Mouse (Mus musculus): ENCODE measurements around the gene Pam. TPM values are rescaled to one million over a fixed set of nuclear protein-coding genes. Genes with fewer than 3 reads are reported as not detected.
A peak's percentile ranks its signal among the peaks of the same experiment; 100 is the strongest.
"Not testable (repeated sequence)": the region's sequence is repeated elsewhere in the genome, so short reads cannot be mapped to it uniquely, and the experiment has no call there.

The Pam gene
- polyA plus RNA-seq, 1 experiment from 2014 or later: 23.8 TPM

- H3K27me3 ChIP-seq (ENCODE audit: control insufficient read depth, insufficient read depth, low read length): no peaks in the 10 kb centered on the region
- no peaks in the 10 kb centered on the region for H3K36me3 ChIP-seq (ENCODE audit: control insufficient read depth, insufficient read depth, low read length)
- H3K27ac ChIP-seq (ENCODE audit: low read depth, low read length): no peak overlapping the region
- WGBS: 84% methylated on average over 2 of the region's 2 CpGs
- no peaks in the 10 kb centered on the region for H3K4me1 ChIP-seq (replicated peaks; ENCODE audit: control insufficient read depth, insufficient read depth, low read length)
- ATAC-seq (ENCODE audit: low FRiP score) (no peak), DNase-seq (ENCODE audit: low spot score) (no peak)
- H3K4me2 ChIP-seq (replicated peaks; ENCODE audit: low read depth, low read length): peak overlapping the region; percentile 70; the same call in 1 of the 2 replicates
- no peak overlapping the region for H3K9ac ChIP-seq (ENCODE audit: low read depth, low read length)
- H3K4me3 ChIP-seq (ENCODE audit: low read depth, low read length): peak overlapping the region; percentile 13; the same call in 1 of the 2 replicates
- no peaks in the 10 kb centered on the region for H3K9me3 ChIP-seq (ENCODE audit: control insufficient read depth, low read length)
Observed at GRCm38 (mm10) chr1:97768089-97768488, 327.4 kb downstream of the Pam start.

- 86% methylated on average over 4 of the region's 4 CpGs for WGBS
- not testable (repeated sequence) for H3K9ac ChIP-seq (ENCODE audit: low read depth, low read length); H3K4me3 ChIP-seq (ENCODE audit: low read depth, low read length)
Observed at GRCm38 (mm10) chr1:97765712-97766111, 329.7 kb downstream of the Pam start.

GRCm38 (mm10) chr1:97761477-97761876, 334.0 kb downstream of the Pam start:
- ATAC-seq (ENCODE audit: low FRiP score): no peak

More at GRCm38 (mm10) chr1:97765712-97766111, 329.7 kb downstream of the Pam start:
- H3K27ac ChIP-seq (ENCODE audit: low read depth, low read length); H3K27me3 ChIP-seq (ENCODE audit: control insufficient read depth, insufficient read depth, low read length); H3K36me3 ChIP-seq (ENCODE audit: control insufficient read depth, insufficient read depth, low read length); DNase-seq (ENCODE audit: low spot score); H3K4me1 ChIP-seq (replicated peaks; ENCODE audit: control insufficient read depth, insufficient read depth, low read length); H3K4me2 ChIP-seq (replicated peaks; ENCODE audit: low read depth, low read length); ATAC-seq (ENCODE audit: low FRiP score); H3K9me3 ChIP-seq (ENCODE audit: control insufficient read depth, low read length): not testable (repeated sequence)

GRCm38 (mm10) chr1:97760598-97760997, 334.8 kb downstream of the Pam start:
- Histone ChIP-seq H3K27me3 (ENCODE audit: control insufficient read depth, insufficient read depth, low read length) (no peaks in the 10 kb centered on the region), H3K4me1 (replicated peaks; ENCODE audit: control insufficient read depth, insufficient read depth, low read length) (no peaks in the 10 kb centered on the region), H3K9me3 (ENCODE audit: control insufficient read depth, low read length) (no peaks in the 10 kb centered on the region), H3K4me2 (replicated peaks; ENCODE audit: low read depth, low read length) (no peak overlapping the region), H3K36me3 (ENCODE audit: control insufficient read depth, insufficient read depth, low read length) (no peaks in the 10 kb centered on the region), H3K9ac (ENCODE audit: low read depth, low read length) (no peak overlapping the region), H3K4me3 (ENCODE audit: low read depth, low read length) (no peak overlapping the region), H3K27ac (ENCODE audit: low read depth, low read length) (no peak overlapping the region)
- ATAC-seq (ENCODE audit: low FRiP score) (no peak), DNase-seq (ENCODE audit: low spot score) (no peak)
- WGBS: 69% methylated on average over 7 of the region's 7 CpGs

More at GRCm38 (mm10) chr1:97761477-97761876, 334.0 kb downstream of the Pam start:
- Histone ChIP-seq H3K27me3 (ENCODE audit: control insufficient read depth, insufficient read depth, low read length) (no peaks in the 10 kb centered on the region), H3K36me3 (ENCODE audit: control insufficient read depth, insufficient read depth, low read length) (no peaks in the 10 kb centered on the region), H3K9ac (ENCODE audit: low read depth, low read length) (no peak overlapping the region), H3K27ac (ENCODE audit: low read depth, low read length) (no peak overlapping the region), H3K4me1 (replicated peaks; ENCODE audit: control insufficient read depth, insufficient read depth, low read length) (no peaks in the 10 kb centered on the region), H3K4me3 (ENCODE audit: low read depth, low read length) (no peak overlapping the region), H3K9me3 (ENCODE audit: control insufficient read depth, low read length) (no peaks in the 10 kb centered on the region), H3K4me2 (replicated peaks; ENCODE audit: low read depth, low read length) (no peak overlapping the region)
- 74% methylated on average over 6 of the region's 6 CpGs for WGBS
- no peak for DNase-seq (ENCODE audit: low spot score)

GRCm38 (mm10) chr1:97759841-97760240, 335.6 kb downstream of the Pam start:
- Histone ChIP-seq H3K4me1 (replicated peaks; ENCODE audit: control insufficient read depth, insufficient read depth, low read length) (no peaks in the 10 kb centered on the region), H3K27ac (ENCODE audit: low read depth, low read length) (no peak overlapping the region), H3K9me3 (ENCODE audit: control insufficient read depth, low read length) (no peaks in the 10 kb centered on the region), H3K36me3 (ENCODE audit: control insufficient read depth, insufficient read depth, low read length) (no peaks in the 10 kb centered on the region), H3K4me2 (replicated peaks; ENCODE audit: low read depth, low read length) (no peak overlapping the region), H3K9ac (ENCODE audit: low read depth, low read length) (no peak overlapping the region), H3K4me3 (ENCODE audit: low read depth, low read length) (no peak overlapping the region), H3K27me3 (ENCODE audit: control insufficient read depth, insufficient read depth, low read length) (no peaks in the 10 kb centered on the region)
- no peak for DNase-seq (ENCODE audit: low spot score)
- no peak for ATAC-seq (ENCODE audit: low FRiP score)

- DNase-seq (ENCODE audit: low spot score): no peak
- Histone ChIP-seq H3K27me3 (ENCODE audit: control insufficient read depth, insufficient read depth, low read length) (no peaks in the 10 kb centered on the region), H3K9ac (ENCODE audit: low read depth, low read length) (no peak overlapping the region), H3K36me3 (ENCODE audit: control insufficient read depth, insufficient read depth, low read length) (0 out of 2 replicates have a peak, but pooled peaks cover 3% of the 10 kb centered on the region), H3K27ac (ENCODE audit: low read depth, low read length) (no peak overlapping the region), H3K9me3 (ENCODE audit: control insufficient read depth, low read length) (no peaks in the 10 kb centered on the region), H3K4me2 (replicated peaks; ENCODE audit: low read depth, low read length) (no peak overlapping the region), H3K4me1 (replicated peaks; ENCODE audit: control insufficient read depth, insufficient read depth, low read length) (no peaks in the 10 kb centered on the region), H3K4me3 (ENCODE audit: low read depth, low read length) (no peak overlapping the region)
- 77% methylated on average over 4 of the region's 4 CpGs for WGBS
- no peak for ATAC-seq (ENCODE audit: low FRiP score)
Observed at GRCm38 (mm10) chr1:97754392-97754791, 341.1 kb downstream of the Pam start.

GRCm38 (mm10) chr1:97753216-97753615, 342.2 kb downstream of the Pam start:
- Histone ChIP-seq H3K4me1 (replicated peaks; ENCODE audit: control insufficient read depth, insufficient read depth, low read length) (no peaks in the 10 kb centered on the region), H3K36me3 (ENCODE audit: control insufficient read depth, insufficient read depth, low read length) (0 out of 2 replicates have a peak, but pooled peaks cover 3% of the 10 kb centered on the region), H3K4me3 (ENCODE audit: low read depth, low read length) (no peak overlapping the region), H3K4me2 (replicated peaks; ENCODE audit: low read depth, low read length) (no peak overlapping the region), H3K27me3 (ENCODE audit: control insufficient read depth, insufficient read depth, low read length) (no peaks in the 10 kb centered on the region), H3K27ac (ENCODE audit: low read depth, low read length) (no peak overlapping the region), H3K9ac (ENCODE audit: low read depth, low read length) (no peak overlapping the region), H3K9me3 (ENCODE audit: control insufficient read depth, low read length) (no peaks in the 10 kb centered on the region)
- no peak for DNase-seq (ENCODE audit: low spot score)
- ATAC-seq (ENCODE audit: low FRiP score): no peak

- ATAC-seq (ENCODE audit: low FRiP score): no peak
- 91% methylated on average over 3 of the region's 3 CpGs for WGBS
- H3K27ac ChIP-seq (ENCODE audit: low read depth, low read length): no peak overlapping the region
- H3K4me3 ChIP-seq (ENCODE audit: low read depth, low read length): no peak overlapping the region
- H3K4me1 ChIP-seq (replicated peaks; ENCODE audit: control insufficient read depth, insufficient read depth, low read length): no peaks in the 10 kb centered on the region
- DNase-seq (ENCODE audit: low spot score): no peak
- no peaks in the 10 kb centered on the region for H3K9me3 ChIP-seq (ENCODE audit: control insufficient read depth, low read length)
- H3K36me3 ChIP-seq (ENCODE audit: control insufficient read depth, insufficient read depth, low read length): 0 out of 2 replicates have a peak, but pooled peaks cover 3% of the 10 kb centered on the region
- no peak overlapping the region for H3K9ac ChIP-seq (ENCODE audit: low read depth, low read length)
- no peak overlapping the region for H3K4me2 ChIP-seq (replicated peaks; ENCODE audit: low read depth, low read length)
- H3K27me3 ChIP-seq (ENCODE audit: control insufficient read depth, insufficient read depth, low read length): no peaks in the 10 kb centered on the region
Observed at GRCm38 (mm10) chr1:97748163-97748562, 347.3 kb downstream of the Pam start.

- Histone ChIP-seq H3K9me3 (ENCODE audit: control insufficient read depth, low read length) (no peaks in the 10 kb centered on the region), H3K4me3 (ENCODE audit: low read depth, low read length) (no peak overlapping the region), H3K27ac (ENCODE audit: low read depth, low read length) (no peak overlapping the region), H3K27me3 (ENCODE audit: control insufficient read depth, insufficient read depth, low read length) (no peaks in the 10 kb centered on the region), H3K36me3 (ENCODE audit: control insufficient read depth, insufficient read depth, low read length) (no peaks in the 10 kb centered on the region), H3K4me2 (replicated peaks; ENCODE audit: low read depth, low read length) (no peak overlapping the region), H3K9ac (ENCODE audit: low read depth, low read length) (no peak overlapping the region), H3K4me1 (replicated peaks; ENCODE audit: control insufficient read depth, insufficient read depth, low read length) (no peaks in the 10 kb centered on the region)
- DNase-seq (ENCODE audit: low spot score): no peak
- WGBS: 95% methylated on average over 7 of the region's 7 CpGs
- no peak for ATAC-seq (ENCODE audit: low FRiP score)
Observed at GRCm38 (mm10) chr1:97746261-97746660, 349.2 kb downstream of the Pam start.
